Mouse (Mus musculus) heart, adult 2 months (tissue): ENCODE results near the gene Myo19. TPM values are rescaled to one million over a fixed set of nuclear protein-coding genes. Genes with fewer than 3 reads are reported as not detected.

ENCODE experiments used
- DNase-seq, 2 experiments: peaks; one replicate each; pipeline ENCODE4 v3.0.0; 2021
- H3K27ac ChIP-seq: fragments of 200-600 bp; 2 replicates; pipeline ENCODE4 v1.8.1; 2022
- H3K27me3 ChIP-seq: fragments of 200-500 bp; 2 replicates; pipeline ENCODE4 v1.6.1; 2012; ENCODE audit warnings: mild to moderate bottlenecking, low read length, inconsistent platforms, mixed read lengths; ENCODE audit not compliant: control insufficient read depth, insufficient read depth
- H3K36me3 ChIP-seq: fragments of 200-500 bp; 2 replicates; pipeline ENCODE4 v1.6.1; 2012; ENCODE audit warnings: low read length, inconsistent platforms; ENCODE audit not compliant: control insufficient read depth, insufficient read depth
- H3K4me1 ChIP-seq: fragments of 200-500 bp; 2 replicates; pipeline ENCODE4 v1.6.1; 2011; ENCODE audit warnings: low read length; ENCODE audit not compliant: control insufficient read depth, insufficient read depth
- H3K4me3 ChIP-seq: fragments of 200-600 bp; 2 replicates; pipeline ENCODE4 v1.8.1; 2022
- H3K79me2 ChIP-seq: fragments of 200-500 bp; replicated peaks from 2 replicates; pipeline ENCODE4 v1.6.1; 2012; ENCODE audit warnings: mild to moderate bottlenecking, inconsistent platforms, low read length, moderate library complexity, mixed read lengths; ENCODE audit not compliant: control insufficient read depth, insufficient read depth
- H3K9ac ChIP-seq: fragments of 200-500 bp; 2 replicates; pipeline ENCODE4 v1.6.1; 2012; ENCODE audit warnings: low read depth, mild to moderate bottlenecking, control low read depth, inconsistent platforms, low read length, mixed read lengths
- CTCF ChIP-seq: fragments of 200-600 bp; IDR thresholded peaks from 2 replicates; pipeline ENCODE4 v1.8.1; 2022; ENCODE audit warnings: antibody characterized with exemption, mild to moderate bottlenecking, moderate library complexity
- EP300 ChIP-seq: fragments of 200-500 bp; IDR thresholded peaks from 2 replicates; pipeline ENCODE4 v1.6.1; 2011; ENCODE audit warnings: low read depth, low read length, control low read depth; ENCODE audit not compliant: insufficient read depth
- POLR2A ChIP-seq: fragments of 200-500 bp; IDR thresholded peaks from 2 replicates; pipeline ENCODE4 v1.6.1; 2011; ENCODE audit warnings: mild to moderate bottlenecking, low read depth, low read length, control low read depth; ENCODE audit not compliant: insufficient read depth
- WGBS: fragments of 180-500 bp; shearing (Covaris S2); methylation state at CpG from one replicate; pipeline ENCODE4 v1.1.7; 2018; 5-methylcytosine and 5-hydroxymethylcytosine counted together
- intact Hi-C: fragments of 180-260 bp; cut with DNase I; formaldehyde crosslinking; loops from one replicate; pipeline ENCODE4 v1.15.1; 2025
- polyA plus RNA-seq: library from polyadenylated mRNA; depleted of rRNA; stranded (reverse); fragments of >200 nt; gene quantifications from 2 replicates; pipeline ENCODE4 v1.2.3, GENCODE M21; 2012
- total RNA-seq, 2 experiments: library from RNA; stranded (reverse); gene quantifications; 2 replicates each; pipeline ENCODE4 v1.2.3; 2021

The Myo19 gene
- total and polyA plus RNA-seq, 3 experiments: 5.7 to 7.5 (median 5.9) TPM

GRCm38 (mm10) chr11:84948526-84948925 lies 68.6 kb downstream of the Myo19 start:
- no peak for TF ChIP-seq EP300
- no peak for TF ChIP-seq CTCF
- no peak for TF ChIP-seq POLR2A
- H3K27me3 ChIP-seq: peaks cover 3% of the 10 kb centered on the region; the same call in 1 of the 2 replicates
- no peaks in the 10 kb centered on the region for H3K36me3 ChIP-seq
- intact Hi-C loops: no loop called here
- no peaks in the 10 kb centered on the region for H3K79me2 ChIP-seq
- H3K4me1 ChIP-seq: no peaks in the 10 kb centered on the region
- DNase-seq: no peak
- 33% methylated on average over 3 of the region's 3 CpGs for WGBS
- H3K9ac ChIP-seq: no peak overlapping the region
- no peak overlapping the region for H3K4me3 ChIP-seq
- H3K27ac ChIP-seq: no peak overlapping the region

GRCm38 (mm10) chr11:84952611-84953010 lies 72.7 kb downstream of the Myo19 start:
- no peaks in the 10 kb centered on the region for H3K27me3 ChIP-seq
- H3K4me3 ChIP-seq: no peak overlapping the region
- DNase-seq: no peak
- intact Hi-C loops: no loop called here
- no peak overlapping the region for H3K27ac ChIP-seq
- H3K79me2 ChIP-seq: no peaks in the 10 kb centered on the region
- H3K36me3 ChIP-seq: no peaks in the 10 kb centered on the region
- no peak overlapping the region for H3K9ac ChIP-seq
- WGBS: 51% methylated on average over 2 of the region's 2 CpGs
- no peaks in the 10 kb centered on the region for H3K4me1 ChIP-seq
- TF ChIP-seq POLR2A (no peak), CTCF (no peak), EP300 (no peak)

- DNase-seq: no peak
- H3K27ac ChIP-seq: no peak overlapping the region
- WGBS: 33% methylated on average over 5 of the region's 5 CpGs
- H3K4me1 ChIP-seq: peaks cover 6% of the 10 kb centered on the region
- no peaks in the 10 kb centered on the region for H3K27me3 ChIP-seq
- H3K79me2 ChIP-seq: no peaks in the 10 kb centered on the region
- no peak for TF ChIP-seq EP300
- TF ChIP-seq POLR2A: no peak
- TF ChIP-seq CTCF: no peak
- no peak overlapping the region for H3K9ac ChIP-seq
- intact Hi-C loops: no loop called here
- no peaks in the 10 kb centered on the region for H3K36me3 ChIP-seq
- H3K4me3 ChIP-seq: no peak overlapping the region
These were observed 76.5 kb downstream of the Myo19 start for GRCm38 (mm10) chr11:84956400-84956799.

GRCm38 (mm10) chr11:84957171-84957570 lies 77.2 kb downstream of the Myo19 start:
- H3K27ac ChIP-seq: no peak overlapping the region
- peak overlapping the region; percentile 51 for H3K4me3 ChIP-seq
- no peak overlapping the region for H3K9ac ChIP-seq
- no peaks in the 10 kb centered on the region for H3K79me2 ChIP-seq
- intact Hi-C loops: no loop called here
- WGBS: 6% methylated on average over 15 of the region's 15 CpGs
- no peaks in the 10 kb centered on the region for H3K27me3 ChIP-seq
- H3K36me3 ChIP-seq: no peaks in the 10 kb centered on the region
- no peak for DNase-seq
- TF ChIP-seq EP300: no peak
- no peak for TF ChIP-seq POLR2A
- H3K4me1 ChIP-seq: peaks cover 6% of the 10 kb centered on the region

- Histone ChIP-seq H3K79me2 (no peaks in the 10 kb centered on the region), H3K27me3 (no peaks in the 10 kb centered on the region), H3K4me1 (peaks cover 6% of the 10 kb centered on the region), H3K9ac (peak within 1 kb of the TSS; percentile 68), H3K4me3 (peak within 1 kb of the TSS; percentile 51), H3K27ac (peak within 1 kb of the TSS; percentile 75), H3K36me3 (no peaks in the 10 kb centered on the region)
- TF ChIP-seq POLR2A: peak; percentile 87
- TF ChIP-seq CTCF: peak; percentile 39
- TF ChIP-seq EP300: no peak
- intact Hi-C loops: no loop called here
- WGBS: 1% methylated on average over 49 of the region's 49 CpGs
- DNase-seq: peak; percentile 47 to 61
These were observed 77.8 kb downstream of the Myo19 start, which contains the start of gene Car4 for GRCm38 (mm10) chr11:84957591-84958270. Gene Car4, plus strand, starts transcription at chr11:84957786.

GRCm38 (mm10) chr11:84958271-84958630 lies 78.3 kb downstream of the Myo19 start:
- Histone ChIP-seq H3K4me3 (peak overlapping the region; percentile 51), H3K36me3 (no peaks in the 10 kb centered on the region), H3K4me1 (peaks cover 6% of the 10 kb centered on the region), H3K9ac (peak overlapping the region; percentile 68), H3K27me3 (no peaks in the 10 kb centered on the region), H3K79me2 (no peaks in the 10 kb centered on the region), H3K27ac (peak overlapping the region; percentile 75)
- DNase-seq: peak in 1 of 2 experiments; percentile 33
- WGBS: 5% methylated on average over 11 of the region's 11 CpGs
- intact Hi-C loops: no loop called here
- TF ChIP-seq CTCF (no peak), POLR2A (no peak)
